Mouse (Mus musculus): Measurements from ENCODE around the gene Dlat. TPM values are rescaled to one million over a fixed set of nuclear protein-coding genes. Genes with fewer than 3 reads are reported as not detected.

Gene Dlat
- polyA plus RNA-seq, 2 experiments, result 30.4 to 57.3 TPM

- H3K36me3 ChIP-seq (ENCODE audit: control insufficient read depth, insufficient read depth, low read length), result peaks cover 44% of the 10 kb centered on the region
- peak overlapping the region; percentile 82; the same call in 1 of the 2 replicates for H3K9ac ChIP-seq (ENCODE audit: low read depth, low read length, severe bottlenecking)
- 90% methylated on average over 7 of the region's 7 CpGs for WGBS
- no peak overlapping the region for H3K27ac ChIP-seq (replicated peaks; ENCODE audit: low read depth, low read length)
- DNase-seq (ENCODE audit: low spot score), result no peak
- no peaks in the 10 kb centered on the region for H3K9me3 ChIP-seq (ENCODE audit: control insufficient read depth, low read length)
- TF ChIP-seq POLR2A (IDR thresholded peaks at IDR 0.05; ENCODE audit: borderline replicate concordance, extremely low read depth, insufficient read depth, insufficient read length), result no peak
- ATAC-seq (ENCODE audit: low FRiP score, low read depth), result no peak
- H3K27me3 ChIP-seq (ENCODE audit: control insufficient read depth, insufficient read depth, low read length), result no peaks in the 10 kb centered on the region
- H3K4me1 ChIP-seq (ENCODE audit: control insufficient read depth, insufficient read depth, low read length), result peaks cover 18% of the 10 kb centered on the region
- H3K4me2 ChIP-seq (replicated peaks; ENCODE audit: low read depth, low read length, severe bottlenecking), result peak overlapping the region; percentile 70
- peak overlapping the region; percentile 83 for H3K4me3 ChIP-seq (replicated peaks; ENCODE audit: low read length)
These were observed 57.3 kb downstream of the Dlat start for GRCm38 (mm10) chr9:50602055-50602845.

GRCm38 (mm10) chr9:50601536-50601935 lies 58.0 kb downstream of the Dlat start:
- Histone ChIP-seq H3K27ac (replicated peaks; ENCODE audit: low read depth, low read length) (no peak overlapping the region), H3K9ac (ENCODE audit: low read depth, low read length, severe bottlenecking) (no peak overlapping the region), H3K4me1 (ENCODE audit: control insufficient read depth, insufficient read depth, low read length) (peaks cover 18% of the 10 kb centered on the region), H3K9me3 (ENCODE audit: control insufficient read depth, low read length) (no peaks in the 10 kb centered on the region), H3K4me3 (replicated peaks; ENCODE audit: low read length) (no peak overlapping the region), H3K27me3 (ENCODE audit: control insufficient read depth, insufficient read depth, low read length) (no peaks in the 10 kb centered on the region), H3K36me3 (ENCODE audit: control insufficient read depth, insufficient read depth, low read length) (peaks cover 49% of the 10 kb centered on the region), H3K4me2 (replicated peaks; ENCODE audit: low read depth, low read length, severe bottlenecking) (no peak overlapping the region)
- TF ChIP-seq POLR2A (IDR thresholded peaks at IDR 0.05; ENCODE audit: borderline replicate concordance, extremely low read depth, insufficient read depth, insufficient read length), result no peak
- DNase-seq (ENCODE audit: low spot score) (no peak), ATAC-seq (ENCODE audit: low FRiP score, low read depth) (no peak)
- 89% methylated on average over 6 of the region's 6 CpGs for WGBS

GRCm38 (mm10) chr9:50596973-50597372 lies 62.6 kb downstream of the Dlat start:
- WGBS, result 96% methylated on average over 8 of the region's 8 CpGs
- H3K9ac ChIP-seq (ENCODE audit: low read depth, low read length, severe bottlenecking), result no peak overlapping the region
- no peaks in the 10 kb centered on the region for H3K27me3 ChIP-seq (ENCODE audit: control insufficient read depth, insufficient read depth, low read length)
- peaks cover 1% of the 10 kb centered on the region for H3K4me1 ChIP-seq (ENCODE audit: control insufficient read depth, insufficient read depth, low read length)
- H3K36me3 ChIP-seq (ENCODE audit: control insufficient read depth, insufficient read depth, low read length), result peaks cover 58% of the 10 kb centered on the region
- no peak overlapping the region for H3K27ac ChIP-seq (replicated peaks; ENCODE audit: low read depth, low read length)
- TF ChIP-seq POLR2A (IDR thresholded peaks at IDR 0.05; ENCODE audit: borderline replicate concordance, extremely low read depth, insufficient read depth, insufficient read length), result no peak
- no peaks in the 10 kb centered on the region for H3K9me3 ChIP-seq (ENCODE audit: control insufficient read depth, low read length)
- H3K4me3 ChIP-seq (replicated peaks; ENCODE audit: low read length), result no peak overlapping the region
- DNase-seq (ENCODE audit: low spot score) (no peak), ATAC-seq (ENCODE audit: low FRiP score, low read depth) (no peak)
- H3K4me2 ChIP-seq (replicated peaks; ENCODE audit: low read depth, low read length, severe bottlenecking), result no peak overlapping the region

GRCm38 (mm10) chr9:50594794-50595417 lies 64.7 kb downstream of the Dlat start:
- Histone ChIP-seq H3K4me3 (replicated peaks; ENCODE audit: low read length) (no peak overlapping the region), H3K36me3 (ENCODE audit: control insufficient read depth, insufficient read depth, low read length) (peaks cover 50% of the 10 kb centered on the region), H3K9ac (ENCODE audit: low read depth, low read length, severe bottlenecking) (no peak overlapping the region), H3K27me3 (ENCODE audit: control insufficient read depth, insufficient read depth, low read length) (no peaks in the 10 kb centered on the region), H3K4me1 (ENCODE audit: control insufficient read depth, insufficient read depth, low read length) (no peaks in the 10 kb centered on the region), H3K27ac (replicated peaks; ENCODE audit: low read depth, low read length) (no peak overlapping the region), H3K9me3 (ENCODE audit: control insufficient read depth, low read length) (no peaks in the 10 kb centered on the region), H3K4me2 (replicated peaks; ENCODE audit: low read depth, low read length, severe bottlenecking) (no peak overlapping the region)
- 78% methylated on average over 12 of the region's 12 CpGs for WGBS
- DNase-seq (ENCODE audit: low spot score) (no peak), ATAC-seq (ENCODE audit: low FRiP score, low read depth) (no peak)
- TF ChIP-seq POLR2A (IDR thresholded peaks at IDR 0.05; ENCODE audit: borderline replicate concordance, extremely low read depth, insufficient read depth, insufficient read length), result no peak

- TF ChIP-seq POLR2A (IDR thresholded peaks at IDR 0.05; ENCODE audit: borderline replicate concordance, extremely low read depth, insufficient read depth, insufficient read length), result no peak
- H3K36me3 ChIP-seq (ENCODE audit: control insufficient read depth, insufficient read depth, low read length), result peaks cover 39% of the 10 kb centered on the region
- no peaks in the 10 kb centered on the region for H3K27me3 ChIP-seq (ENCODE audit: control insufficient read depth, insufficient read depth, low read length)
- no peak overlapping the region for H3K27ac ChIP-seq (replicated peaks; ENCODE audit: low read depth, low read length)
- DNase-seq (ENCODE audit: low spot score) (no peak), ATAC-seq (ENCODE audit: low FRiP score, low read depth) (no peak)
- no peaks in the 10 kb centered on the region for H3K4me1 ChIP-seq (ENCODE audit: control insufficient read depth, insufficient read depth, low read length)
- no peaks in the 10 kb centered on the region for H3K9me3 ChIP-seq (ENCODE audit: control insufficient read depth, low read length)
- H3K9ac ChIP-seq (ENCODE audit: low read depth, low read length, severe bottlenecking), result no peak overlapping the region
- H3K4me2 ChIP-seq (replicated peaks; ENCODE audit: low read depth, low read length, severe bottlenecking), result no peak overlapping the region
- 94% methylated on average over 3 of the region's 3 CpGs for WGBS
- H3K4me3 ChIP-seq (replicated peaks; ENCODE audit: low read length), result no peak overlapping the region
These were observed 66.0 kb downstream of the Dlat start for GRCm38 (mm10) chr9:50593544-50593943.
